Mouse (Mus musculus) MN1 (cell line): ENCODE results near the gene Clec11a.

ENCODE experiments used
- DNase-seq: peaks from one replicate; pipeline ENCODE4 v3.0.0-alpha.2; 2016; ENCODE audit warnings: low spot score

The Clec11a gene

GRCm38 (mm10) chr7:44276461-44277249, 30.0 kb downstream of the Clec11a start:
- no peak for DNase-seq

DNA sequence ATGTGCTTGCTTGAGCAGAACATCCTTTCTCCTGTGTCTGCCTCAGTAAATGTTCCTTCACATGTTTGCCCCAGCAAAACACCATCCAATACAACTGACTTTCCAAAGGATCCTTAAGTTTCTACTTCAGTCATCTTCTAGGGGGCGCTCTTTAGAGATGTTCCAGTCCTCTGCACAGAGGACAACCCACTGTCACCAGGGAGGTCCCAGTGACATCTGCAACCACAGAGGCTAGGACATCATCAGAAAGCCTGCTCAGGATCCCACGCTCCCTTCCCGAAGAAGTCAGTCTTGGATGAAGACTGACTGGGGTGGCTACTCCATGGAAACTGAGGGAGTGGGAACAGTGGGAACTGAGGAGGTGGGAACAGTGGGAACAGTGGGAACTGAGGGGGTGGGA, 31.2 kb downstream of the Clec11a start:
- no peak for DNase-seq

GRCm38 (mm10) chr7:44274096-44274495, 32.6 kb downstream of the Clec11a start:
- DNase-seq: no peak

DNA sequence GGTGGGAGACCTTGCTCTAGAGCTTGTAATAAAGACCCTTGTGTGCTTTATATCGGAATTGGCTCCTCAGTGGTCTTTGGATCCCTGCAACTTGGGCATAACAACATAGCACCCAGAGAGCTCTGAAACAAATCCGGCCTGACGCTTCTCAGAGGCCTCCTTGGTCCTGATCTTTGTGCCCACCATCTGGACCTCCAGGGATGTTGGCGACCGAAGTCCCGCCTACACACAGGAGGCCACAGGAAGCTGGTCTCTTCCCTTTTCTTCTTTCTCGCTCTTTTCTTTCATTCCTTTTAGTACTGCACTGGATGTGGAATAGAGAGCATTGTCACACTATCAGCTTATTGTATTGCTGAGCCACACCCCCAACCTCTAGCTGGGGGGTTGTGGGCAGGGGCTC, 33.3 kb downstream of the Clec11a start:
- no peak for DNase-seq

- no peak for DNase-seq
These were observed 34.2 kb downstream of the Clec11a start for GRCm38 (mm10) chr7:44272546-44272945.

- no peak for DNase-seq
These were observed 35.4 kb downstream of the Clec11a start for GRCm38 (mm10) chr7:44271309-44271708.

- no peak for DNase-seq
These were observed 37.3 kb downstream of the Clec11a start for GRCm38 (mm10) chr7:44269397-44269796.

- no peak for DNase-seq
These were observed 38.6 kb downstream of the Clec11a start for GRCm38 (mm10) chr7:44268117-44268516.

- DNase-seq: peak; percentile 94
These were observed 43.7 kb downstream of the Clec11a start for GRCm38 (mm10) chr7:44262791-44263643.

GRCm38 (mm10) chr7:44261147-44261546, 45.6 kb downstream of the Clec11a start, which contains the start of gene Gm15517:
TSS of gene Gm15517 (plus strand) at chr7:44261447.
- no peak for DNase-seq

GRCm38 (mm10) chr7:44260410-44260809, 46.3 kb downstream of the Clec11a start:
- DNase-seq: no peak

GRCm38 (mm10) chr7:44257278-44257677, 49.4 kb downstream of the Clec11a start, which contains the start of gene Acp4:
TSS of gene Acp4 (minus strand) at chr7:44257378.
- no peak for DNase-seq

DNA sequence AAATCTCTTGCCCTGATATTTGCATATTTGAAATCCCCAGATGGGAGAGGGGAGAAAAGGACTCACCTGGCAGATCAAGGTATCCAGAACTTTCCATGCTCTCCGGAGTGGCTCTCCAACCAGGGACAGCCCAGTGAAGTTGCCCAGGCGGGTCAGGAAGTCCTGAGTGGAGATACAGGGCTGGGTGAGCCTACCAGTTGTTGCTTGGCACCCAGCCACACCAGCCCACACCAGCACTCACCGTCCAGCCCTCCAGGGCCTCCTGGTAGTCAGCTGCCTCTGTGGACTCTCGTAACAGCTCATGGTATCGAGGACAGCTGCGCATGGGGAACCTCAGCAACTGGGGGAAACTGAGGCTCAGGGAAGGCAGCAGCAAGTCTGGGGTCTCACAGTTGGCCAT, 51.8 kb downstream of the Clec11a start:
- DNase-seq: peak; percentile 34

- no peak for DNase-seq
These were observed 53.6 kb downstream of the Clec11a start for GRCm38 (mm10) chr7:44253023-44253616.
